Mouse (Mus musculus) limb, embryonic 15.5 days (tissue): ENCODE results near the gene Nr2c2ap. TPM values are rescaled to one million over a fixed set of nuclear protein-coding genes. Genes with fewer than 3 reads are reported as not detected.

Source experiments
- ATAC-seq: fragments of 200-750 bp; cut with Nextera tagmentation; 2 replicates; pipeline ENCODE4 v1.8.0; 2017; ENCODE audit warnings: low read depth, moderate TSS enrichment; ENCODE audit not compliant: insufficient number of reproducible peaks, low FRiP score, low TSS enrichment
- H3K27ac ChIP-seq: fragments of 300-500 bp; sonication (generic); 2 replicates; pipeline ENCODE4 v1.5.1; 2015; ENCODE audit warnings: moderate library complexity, mild to moderate bottlenecking, inconsistent platforms
- H3K27me3 ChIP-seq: fragments of 300-500 bp; sonication (generic); 2 replicates; pipeline ENCODE4 v1.6.1; 2015; ENCODE audit warnings: inconsistent platforms
- H3K36me3 ChIP-seq: fragments of 300-500 bp; sonication (generic); 2 replicates; pipeline ENCODE4 v1.6.1; 2015; ENCODE audit warnings: inconsistent platforms
- H3K4me1 ChIP-seq: fragments of 300-500 bp; sonication (generic); 2 replicates; pipeline ENCODE4 v1.6.1; 2015; ENCODE audit warnings: inconsistent platforms
- H3K4me2 ChIP-seq: fragments of 300-500 bp; sonication (generic); 2 replicates; pipeline ENCODE4 v1.6.1; 2015; ENCODE audit warnings: mild to moderate bottlenecking, inconsistent platforms
- H3K4me3 ChIP-seq: fragments of 300-500 bp; sonication (generic); 2 replicates; pipeline ENCODE4 v1.5.1; 2015; ENCODE audit warnings: mild to moderate bottlenecking, inconsistent platforms
- H3K9ac ChIP-seq: fragments of 300-500 bp; sonication (generic); 2 replicates; pipeline ENCODE4 v1.6.1; 2015; ENCODE audit warnings: inconsistent platforms
- H3K9me3 ChIP-seq: fragments of 300-500 bp; sonication (generic); 2 replicates; pipeline ENCODE4 v1.6.1; 2016; ENCODE audit warnings: inconsistent platforms
- WGBS: fragments of 180-500 bp; shearing (Covaris S2); methylation state at CpG from one replicate; pipeline ENCODE4 v1.1.7; 2015; 5-methylcytosine and 5-hydroxymethylcytosine counted together
- polyA plus RNA-seq: library from polyadenylated mRNA; unstranded; fragments of >200 nt; fragmentation: Nextera tagmentation; extraction: Ambion mirVana; gene quantifications from 2 replicates; pipeline ENCODE4 v1.2.1, GENCODE M21; 2015

Nr2c2ap gene
- 31.2 and 33.3 TPM in 2 replicates for polyA plus RNA-seq

GRCm38 (mm10) chr8:70131166-70131883 lies at the start of gene Nr2c2ap:
Nr2c2ap (plus strand) TSS chr8:70131333.
- no peaks in the 10 kb centered on the region for H3K27me3 ChIP-seq

GRCm38 (mm10) chr8:70081976-70082375 lies 49.2 kb upstream of the Nr2c2ap start:
- Histone ChIP-seq H3K27ac (no peak overlapping the region), H3K4me1 (peaks cover 19% of the 10 kb centered on the region), H3K9ac (no peak overlapping the region), H3K4me2 (no peak overlapping the region), H3K9me3 (no peaks in the 10 kb centered on the region), H3K4me3 (no peak overlapping the region), H3K36me3 (0 out of 2 replicates have a peak, but pooled peaks cover 4% of the 10 kb centered on the region), H3K27me3 (peaks cover 57% of the 10 kb centered on the region)
- ATAC-seq: no peak
- 84% methylated on average over 2 of the region's 2 CpGs for WGBS

More at GRCm38 (mm10) chr8:70131166-70131883, at the start of gene Nr2c2ap:
- ATAC-seq: peak; percentile 69; the same call in 1 of the 2 replicates
- Histone ChIP-seq H3K36me3 (peaks cover 41% of the 10 kb centered on the region), H3K9me3 (no peaks in the 10 kb centered on the region), H3K4me1 (peaks cover 22% of the 10 kb centered on the region), H3K9ac (peak within 1 kb of the TSS; percentile 62), H3K4me2 (peak within 1 kb of the TSS; percentile 76), H3K27ac (0 out of 2 replicates have a peak within 1 kb of the TSS, but pooled peaks have one; percentile 43), H3K4me3 (peak within 1 kb of the TSS; percentile 78)
- WGBS: 3% methylated on average over 37 of the region's 37 CpGs

- H3K4me2 ChIP-seq: peak within 1 kb of the TSS; percentile 69
- no peak within 1 kb of the TSS for H3K27ac ChIP-seq
- H3K9me3 ChIP-seq: no peaks in the 10 kb centered on the region
- no peak within 1 kb of the TSS for H3K9ac ChIP-seq
- 0 out of 2 replicates have a peak, but pooled peaks cover 2% of the 10 kb centered on the region for H3K36me3 ChIP-seq
- peak within 1 kb of the TSS; percentile 40 for H3K4me3 ChIP-seq
- peaks cover 70% of the 10 kb centered on the region for H3K27me3 ChIP-seq
- no peak for ATAC-seq
- whole genome bisulfite sequencing: under 1% methylated on average over 26 of the region's 26 CpGs
- H3K4me1 ChIP-seq: peaks cover 26% of the 10 kb centered on the region
Observed at GRCm38 (mm10) chr8:70083285-70083684, 47.8 kb upstream of the Nr2c2ap start, which contains the start of gene Hapln4. Hapln4 (plus strand) TSS chr8:70083457.

GRCm38 (mm10) chr8:70084191-70085065 lies 46.7 kb upstream of the Nr2c2ap start:
- WGBS: 2% methylated on average over 71 of the region's 71 CpGs
- no peak overlapping the region for H3K27ac ChIP-seq
- no peaks in the 10 kb centered on the region for H3K9me3 ChIP-seq
- ATAC-seq: no peak
- H3K36me3 ChIP-seq: 0 out of 2 replicates have a peak, but pooled peaks cover 2% of the 10 kb centered on the region
- H3K27me3 ChIP-seq: peaks cover 81% of the 10 kb centered on the region
- H3K4me1 ChIP-seq: peaks cover 28% of the 10 kb centered on the region
- H3K4me2 ChIP-seq: peak overlapping the region; percentile 69
- H3K4me3 ChIP-seq: peak overlapping the region; percentile 40
- no peak overlapping the region for H3K9ac ChIP-seq

- no peak overlapping the region for H3K27ac ChIP-seq
- H3K27me3 ChIP-seq: peaks cover 99% of the 10 kb centered on the region
- ATAC-seq: no peak
- WGBS: 43% methylated on average over 1 of the region's 1 CpGs
- no peaks in the 10 kb centered on the region for H3K36me3 ChIP-seq
- no peak overlapping the region for H3K4me3 ChIP-seq
- H3K9me3 ChIP-seq: no peaks in the 10 kb centered on the region
- H3K9ac ChIP-seq: no peak overlapping the region
- peaks cover 28% of the 10 kb centered on the region for H3K4me1 ChIP-seq
- H3K4me2 ChIP-seq: no peak overlapping the region
Observed at GRCm38 (mm10) chr8:70086151-70086550, 45.0 kb upstream of the Nr2c2ap start.

- H3K4me2 ChIP-seq: no peak overlapping the region
- H3K4me3 ChIP-seq: no peak overlapping the region
- H3K4me1 ChIP-seq: peaks cover 28% of the 10 kb centered on the region
- H3K36me3 ChIP-seq: no peaks in the 10 kb centered on the region
- WGBS: 5% methylated on average over 7 of the region's 7 CpGs
- no peak overlapping the region for H3K9ac ChIP-seq
- H3K9me3 ChIP-seq: no peaks in the 10 kb centered on the region
- H3K27me3 ChIP-seq: peaks cover 98% of the 10 kb centered on the region
- no peak overlapping the region for H3K27ac ChIP-seq
- ATAC-seq: no peak
Observed at GRCm38 (mm10) chr8:70087237-70087636, 43.9 kb upstream of the Nr2c2ap start.

GRCm38 (mm10) chr8:70087836-70088650 lies 43.1 kb upstream of the Nr2c2ap start:
- Histone ChIP-seq H3K9ac (no peak overlapping the region), H3K27ac (no peak overlapping the region)
- WGBS: 3% methylated on average over 56 of the region's 56 CpGs

GRCm38 (mm10) chr8:70089296-70089960 lies 41.7 kb upstream of the Nr2c2ap start:
- no peaks in the 10 kb centered on the region for H3K9me3 ChIP-seq
- ATAC-seq: no peak
- WGBS: 68% methylated on average over 9 of the region's 9 CpGs

More at GRCm38 (mm10) chr8:70087836-70088650, 43.1 kb upstream of the Nr2c2ap start:
- Histone ChIP-seq H3K36me3 (no peaks in the 10 kb centered on the region), H3K4me2 (peak overlapping the region; percentile 67), H3K4me1 (peaks cover 28% of the 10 kb centered on the region), H3K9me3 (no peaks in the 10 kb centered on the region), H3K27me3 (peaks cover 90% of the 10 kb centered on the region), H3K4me3 (peak overlapping the region; percentile 39)
- ATAC-seq: 0 out of 2 replicates have a peak, but pooled peaks have one; percentile 31

GRCm38 (mm10) chr8:70092786-70093185 lies 38.3 kb upstream of the Nr2c2ap start:
- Histone ChIP-seq H3K4me3 (no peak overlapping the region), H3K27me3 (peaks cover 48% of the 10 kb centered on the region), H3K4me2 (no peak overlapping the region), H3K9me3 (no peaks in the 10 kb centered on the region), H3K9ac (no peak overlapping the region), H3K4me1 (peaks cover 7% of the 10 kb centered on the region), H3K27ac (no peak overlapping the region), H3K36me3 (no peaks in the 10 kb centered on the region)
- no peak for ATAC-seq
- WGBS: 41% methylated on average over 8 of the region's 8 CpGs

More at GRCm38 (mm10) chr8:70089296-70089960, 41.7 kb upstream of the Nr2c2ap start:
- H3K4me1 ChIP-seq: peaks cover 14% of the 10 kb centered on the region
- no peak overlapping the region for H3K4me2 ChIP-seq
- no peak overlapping the region for H3K4me3 ChIP-seq
- peaks cover 81% of the 10 kb centered on the region for H3K27me3 ChIP-seq
- no peaks in the 10 kb centered on the region for H3K36me3 ChIP-seq
- H3K27ac ChIP-seq: no peak overlapping the region
- no peak overlapping the region for H3K9ac ChIP-seq

- no peaks in the 10 kb centered on the region for H3K9me3 ChIP-seq
- H3K4me1 ChIP-seq: no peaks in the 10 kb centered on the region
- no peaks in the 10 kb centered on the region for H3K27me3 ChIP-seq
- H3K4me2 ChIP-seq: no peak overlapping the region
- H3K27ac ChIP-seq: no peak overlapping the region
- no peak for ATAC-seq
- no peaks in the 10 kb centered on the region for H3K36me3 ChIP-seq
- H3K9ac ChIP-seq: no peak overlapping the region
- H3K4me3 ChIP-seq: no peak overlapping the region
- WGBS: 73% methylated on average over 8 of the region's 8 CpGs
Observed at GRCm38 (mm10) chr8:70099276-70099675, 31.9 kb upstream of the Nr2c2ap start.

GRCm38 (mm10) chr8:70100241-70100640 lies 30.9 kb upstream of the Nr2c2ap start:
- WGBS: 83% methylated on average over 8 of the region's 8 CpGs

More at GRCm38 (mm10) chr8:70100241-70100640, 30.9 kb upstream of the Nr2c2ap start:
- ATAC-seq: no peak
- Histone ChIP-seq H3K36me3 (no peaks in the 10 kb centered on the region), H3K4me3 (no peak overlapping the region), H3K4me2 (no peak overlapping the region), H3K9ac (no peak overlapping the region), H3K4me1 (no peaks in the 10 kb centered on the region), H3K27ac (no peak overlapping the region), H3K27me3 (no peaks in the 10 kb centered on the region), H3K9me3 (no peaks in the 10 kb centered on the region)
